Mouse (Mus musculus) layer of hippocampus, adult 18-20 months (tissue): ENCODE measurements around the gene Mgst2. TPM values are rescaled to one million over a fixed set of nuclear protein-coding genes. Genes with fewer than 3 reads are reported as not detected.

Experiments
- DNase-seq, 2 experiments: peaks; one replicate each; pipeline ENCODE4 v3.0.0; 2022; ENCODE audit warnings: low spot score in 2 of 2
- total RNA-seq, 2 experiments: library from RNA; stranded (reverse); gene quantifications; 2 replicates each; pipeline ENCODE4 v1.2.3; 2021

The Mgst2 gene
- total RNA-seq, 2 experiments from 2014 or later: not detected

- DNase-seq: no peak
These were observed 71.9 kb downstream of the Mgst2 start for GRCm38 (mm10) chr3:51731949-51732636.

Other genes starting within 250 kb of the Mgst2 start
- gene Naa15, start 245.2 kb upstream of the Mgst2 start, total RNA-seq: 10 to 100 TPM; 50.9 to 60.0 TPM
- 10 to 100 TPM; 24.0 to 24.7 TPM for gene Rab33b, start 176.4 kb upstream of the Mgst2 start, total RNA-seq
- 100 to 1,000 TPM; 143 to 153 TPM for gene Setd7, start 99.5 kb upstream of the Mgst2 start, total RNA-seq